Mouse (Mus musculus) cerebellum, adult (tissue): ENCODE measurements around the gene Gm5150.
"Not testable (repeated sequence)": the region's sequence is repeated elsewhere in the genome, so short reads cannot be mapped to it uniquely, and the experiment has no call there.

Source experiments
- ATAC-seq: cut with Nextera tagmentation; 2 replicates; pipeline ENCODE4 v1.9.2; 2017; ENCODE audit warnings: mild to moderate bottlenecking, moderate library complexity, mixed read lengths; ENCODE audit not compliant: insufficient number of reproducible peaks, low FRiP score, low TSS enrichment

The Gm5150 gene

DNA sequence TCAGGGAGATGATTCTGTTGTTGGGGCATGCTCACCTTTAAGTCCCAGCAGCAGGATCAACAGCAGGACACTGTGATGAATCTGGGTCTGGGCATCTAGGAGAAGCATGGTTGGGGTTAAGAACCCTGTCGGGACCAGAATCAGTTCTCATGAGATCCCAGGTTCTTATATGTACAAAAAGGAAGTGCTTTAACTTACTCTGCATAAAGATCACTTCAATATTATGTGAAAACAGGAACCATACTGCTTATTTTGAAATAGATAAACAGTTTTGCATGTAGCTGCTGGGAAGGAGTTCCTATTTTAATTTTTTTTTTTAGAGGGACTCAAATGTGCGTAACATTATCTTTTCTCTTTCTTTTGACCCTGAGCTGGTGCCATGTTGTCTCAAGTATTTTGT, at the start of gene Gm5150:
TSS of gene Gm5150 (minus strand) at position 223 of the 400 bp plus-strand sequence.
- ATAC-seq = no peak

DNA sequence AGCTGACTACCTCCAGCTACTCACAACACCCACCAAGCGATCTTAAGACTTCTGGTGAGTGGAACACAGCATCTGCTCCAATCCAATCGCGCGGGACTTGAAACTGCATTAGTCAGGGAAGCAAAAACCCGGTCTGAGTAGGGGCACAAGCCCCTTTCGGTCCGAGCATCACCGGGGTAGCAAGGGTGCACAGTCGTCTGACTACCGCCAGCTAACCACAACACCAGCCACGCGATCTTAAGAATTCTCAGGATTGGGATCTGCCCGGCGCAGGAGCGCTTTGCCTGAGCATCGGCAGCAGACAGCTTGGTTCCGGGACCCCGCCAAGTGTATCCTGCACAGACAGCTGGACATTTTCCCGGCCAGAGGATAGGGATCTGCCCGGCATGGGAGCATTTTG, 45.5 kb upstream of the Gm5150 start:
- not testable (repeated sequence) for ATAC-seq

DNA sequence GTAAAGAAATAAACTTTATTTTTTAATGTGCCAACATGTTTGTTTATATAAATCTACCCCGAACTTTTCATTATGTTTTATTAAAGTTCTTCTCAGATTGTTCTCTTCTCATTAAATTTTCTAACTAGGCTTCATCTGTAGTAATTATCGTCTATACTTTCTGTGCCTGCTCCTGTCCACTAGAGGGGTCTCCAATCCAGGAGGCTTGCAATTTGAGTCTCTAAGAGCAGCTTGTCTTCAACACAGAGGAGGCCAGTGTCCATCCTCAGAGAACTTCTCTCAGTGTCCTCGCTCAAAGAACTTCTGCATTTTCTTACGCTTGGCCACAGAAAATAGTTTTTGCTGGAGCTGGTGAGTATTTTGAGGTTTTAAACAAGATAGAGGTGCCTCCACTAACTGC, 41.1 kb upstream of the Gm5150 start:
- ATAC-seq = no peak

DNA sequence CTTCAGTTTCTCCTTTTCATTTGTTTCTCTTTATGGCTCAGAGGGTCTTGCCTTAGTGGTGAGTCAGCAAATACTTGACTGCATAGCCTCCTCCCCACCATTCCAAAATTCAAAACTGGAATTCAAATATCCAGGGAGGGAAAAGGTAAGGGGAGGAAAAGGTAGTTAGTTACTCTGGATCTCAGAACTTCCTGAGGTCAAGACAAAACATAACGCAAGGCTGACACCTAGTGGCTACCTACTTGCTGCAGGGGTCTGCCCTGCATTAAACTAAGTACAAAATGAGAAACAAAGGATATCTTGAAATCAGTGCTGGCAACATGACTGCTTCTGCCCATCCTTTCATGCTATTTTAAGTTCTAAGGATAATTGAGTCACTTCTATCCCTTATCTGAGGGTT, 37.1 kb upstream of the Gm5150 start:
- peak; percentile 40; the same call in 1 of the 2 replicates for ATAC-seq

DNA sequence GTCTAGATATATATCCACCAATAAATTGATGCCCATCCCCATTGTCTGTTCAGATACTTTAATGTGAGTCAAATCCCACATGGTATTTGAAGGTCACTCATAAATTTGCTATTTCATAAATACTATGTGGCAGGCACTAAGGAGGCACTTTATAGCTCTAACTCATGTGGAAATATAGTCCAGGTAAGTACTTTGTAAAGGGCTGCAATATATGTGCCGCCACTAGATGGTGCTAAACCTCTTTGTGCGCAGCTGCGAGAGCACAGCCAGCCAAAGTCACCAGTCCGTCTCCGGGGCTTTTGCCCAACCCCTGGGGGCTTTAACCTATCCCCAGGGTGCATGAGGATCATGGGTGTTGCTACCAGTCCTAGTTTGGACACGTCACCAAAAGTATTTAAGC, 18.8 kb upstream of the Gm5150 start:
- ATAC-seq = not testable (repeated sequence)

DNA sequence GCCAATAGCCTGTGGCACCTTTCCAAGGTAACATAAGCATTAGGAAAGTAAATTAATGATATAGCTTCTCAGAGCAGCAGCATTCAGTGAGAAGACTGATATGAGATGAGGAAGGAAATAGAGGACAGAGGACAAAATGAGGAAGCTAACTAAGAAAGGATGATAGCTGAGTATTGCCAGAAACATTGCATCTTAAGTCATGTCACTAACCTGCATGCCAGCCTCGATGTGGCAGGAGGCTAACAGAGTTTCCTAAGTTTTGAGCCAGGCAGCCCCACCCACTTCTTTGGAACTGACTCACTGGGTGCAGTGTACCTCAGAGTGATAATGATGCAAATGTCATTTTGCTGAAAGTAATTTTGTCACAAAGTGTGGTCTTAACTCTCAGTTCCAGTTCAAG, 16.0 kb upstream of the Gm5150 start:
- no peak for ATAC-seq

DNA sequence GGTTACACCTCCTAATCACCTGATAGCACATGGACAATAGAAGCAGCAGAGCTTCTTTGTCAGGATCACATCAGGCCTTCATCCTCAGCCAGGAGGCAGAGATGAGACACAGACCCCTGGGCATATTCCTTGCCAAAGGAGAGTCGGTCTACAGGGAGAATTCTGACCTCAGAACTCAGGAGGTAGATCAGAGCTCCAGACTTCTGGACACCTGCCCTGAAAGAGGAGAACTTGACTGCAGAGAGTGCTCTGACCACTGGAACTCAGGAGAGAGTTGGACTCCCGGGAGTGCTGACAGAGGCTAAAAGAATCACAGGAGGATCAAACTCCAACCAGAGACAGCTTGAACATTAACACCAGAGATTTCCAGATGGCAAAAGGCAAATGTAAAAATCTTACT, 8.2 kb upstream of the Gm5150 start:
- not testable (repeated sequence) for ATAC-seq

DNA sequence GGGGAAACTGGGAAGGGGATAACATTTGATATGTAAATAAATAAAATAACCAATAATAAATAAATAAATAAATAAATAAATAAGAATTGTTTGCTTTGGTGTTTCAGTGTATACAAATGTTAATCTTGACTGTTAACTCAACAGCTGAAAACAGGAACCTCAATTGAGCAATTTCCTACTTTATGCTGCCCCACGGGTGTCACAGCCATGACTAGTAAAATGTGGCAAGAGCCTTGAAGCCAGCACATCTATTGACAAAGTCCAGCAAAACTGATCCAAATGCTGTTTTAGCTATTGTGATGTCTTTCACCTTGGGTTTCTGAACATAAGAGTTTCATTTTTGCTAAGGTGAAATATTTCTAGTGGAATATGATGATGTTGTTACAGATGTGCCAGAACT, 1.6 kb upstream of the Gm5150 start:
- no peak for ATAC-seq

DNA sequence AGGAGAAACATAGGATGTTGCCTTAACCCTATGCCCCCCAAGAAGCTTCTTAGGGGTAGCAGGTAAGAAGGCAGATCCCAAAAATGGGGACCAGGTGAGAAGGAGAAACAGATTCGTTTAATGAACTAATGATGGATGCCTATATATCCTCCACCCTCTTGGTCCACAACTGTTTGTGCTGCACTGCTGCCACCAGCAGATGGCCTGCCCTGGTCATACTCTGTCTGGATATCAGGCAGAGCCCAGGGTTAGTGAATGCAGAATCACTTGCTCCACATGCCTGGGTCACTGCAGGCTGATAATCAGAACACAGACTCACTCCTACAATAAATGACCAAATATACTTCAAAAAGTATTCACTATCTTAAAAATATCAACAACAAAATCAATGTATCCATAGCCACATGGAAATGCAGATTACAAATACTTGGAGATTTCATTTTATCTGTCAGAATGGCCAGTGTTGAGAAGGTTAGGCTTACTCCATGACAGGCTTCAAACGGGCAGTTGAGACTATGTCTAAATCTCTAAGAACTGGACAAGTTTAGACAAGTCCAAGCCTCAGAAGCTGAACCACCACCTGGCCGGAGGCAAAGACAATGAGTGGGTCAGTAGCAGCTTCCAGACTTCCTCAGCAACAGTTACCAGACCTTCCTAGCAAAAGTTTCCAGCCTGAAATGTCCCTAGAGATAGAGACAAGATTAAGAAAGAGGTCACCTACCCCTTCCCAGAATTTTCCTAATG, 2.2 kb downstream of the Gm5150 start:
- no peak for ATAC-seq

DNA sequence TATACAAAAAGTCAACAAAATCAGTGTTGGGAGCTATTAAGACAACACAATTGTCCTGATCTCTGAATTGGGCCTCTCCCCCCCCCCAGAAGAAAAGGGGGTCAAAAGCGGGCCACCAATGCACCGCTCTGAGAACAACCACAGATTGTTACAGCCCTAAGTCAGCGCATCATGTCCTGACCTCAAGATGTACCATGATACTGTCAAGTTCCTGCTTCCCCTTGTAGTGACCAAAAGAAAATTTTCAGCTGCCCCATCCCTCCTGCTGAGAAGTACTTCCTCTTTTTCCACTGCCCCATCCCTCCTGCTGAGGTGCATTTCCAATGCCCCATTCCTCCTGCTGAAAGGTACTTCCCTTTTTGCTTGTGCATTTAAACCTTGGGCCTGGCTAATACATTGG, 6.8 kb downstream of the Gm5150 start:
- not testable (repeated sequence) for ATAC-seq

DNA sequence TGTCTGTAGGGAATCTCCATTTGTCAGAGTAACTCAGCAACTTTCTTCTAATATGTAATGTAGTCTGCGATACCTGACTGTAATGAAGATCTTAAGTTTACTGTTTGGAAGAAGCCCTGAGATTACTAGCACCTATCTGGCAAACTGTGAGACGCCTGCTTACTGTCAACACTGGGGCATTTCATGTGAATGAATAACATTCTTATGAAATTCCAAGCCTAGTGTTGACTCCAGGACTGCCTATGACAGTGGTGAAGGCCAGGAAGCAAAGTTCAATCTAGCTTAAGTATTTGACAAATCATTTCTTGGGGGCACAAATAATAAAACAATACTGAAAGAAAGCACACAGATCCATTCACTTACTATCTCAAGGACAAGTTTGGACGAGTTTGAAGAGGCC, 24.0 kb downstream of the Gm5150 start:
- no peak for ATAC-seq

DNA sequence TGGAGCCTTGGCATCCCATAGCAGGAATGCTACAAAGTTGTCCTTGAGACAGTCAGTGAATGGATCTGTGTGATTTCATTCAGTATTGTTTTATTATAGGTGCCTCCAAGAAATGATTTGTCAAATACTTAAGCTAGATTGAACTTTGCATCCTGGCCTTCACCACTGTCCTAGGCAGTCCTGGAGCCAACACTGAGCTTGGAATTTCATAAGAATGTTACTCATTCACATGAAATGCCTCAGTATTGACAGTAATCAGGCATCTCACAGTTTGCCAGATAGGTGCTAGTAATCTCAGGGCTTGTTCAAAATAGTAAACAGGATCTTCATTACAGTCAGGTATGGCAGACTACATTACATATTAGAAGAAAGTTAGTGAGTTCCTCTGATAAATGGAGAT, 49.3 kb downstream of the Gm5150 start:
- no peak for ATAC-seq
